Mouse (Mus musculus) liver, embryonic 14.5 days (tissue): ENCODE results near the gene Ovol3.

Experiments
- CTCF ChIP-seq: IDR thresholded peaks from 2 replicates; pipeline ENCODE4 v1.5.1; 2016; ENCODE audit warnings: antibody characterized with exemption, low read depth, control low read depth
- EP300 ChIP-seq: IDR thresholded peaks from 2 replicates; pipeline ENCODE4 v1.6.1; 2016; ENCODE audit warnings: antibody characterized with exemption, low read depth

- TF ChIP-seq CTCF (no peak), EP300 (no peak)
Measured at GRCm38 (mm10) chr7:30200200-30200599, 35.3 kb downstream of the Ovol3 start.
